Comparison of ENCODE assay signal across 15 mouse cellular contexts in the genomic region with DNA sequence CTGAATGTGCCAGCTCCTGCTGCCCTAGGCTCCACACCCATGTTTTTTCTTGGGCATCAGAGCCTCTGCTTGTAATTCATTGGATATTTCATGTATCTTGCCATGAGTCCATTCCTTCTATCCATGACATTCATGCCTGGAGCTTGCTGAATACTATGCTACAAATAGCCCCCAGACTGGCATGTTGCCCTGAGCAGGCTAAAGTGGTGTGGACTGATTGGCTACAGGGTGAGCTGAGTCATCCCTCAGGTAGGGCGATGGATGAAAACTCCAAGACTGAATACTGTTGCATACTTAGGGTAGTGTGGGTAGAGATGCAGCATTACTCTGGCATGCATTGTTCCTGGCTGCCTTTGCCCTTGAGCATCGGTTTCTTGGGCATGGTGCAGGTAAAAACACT. TPM values are rescaled to one million over a fixed set of nuclear protein-coding genes. Genes with fewer than 3 reads are reported as not detected.
"Had no signal": no experiment of that assay in that cellular context is flagged by ENCODE, and none has a peak within 500 bp of the region (broad histone marks: within the 10 kb centered on the region; RNA-seq: fewer than 3 reads in every experiment).

No protein-coding gene starts in this region.

- H3K27me3 ChIP-seq: liver, embryonic 13.5 days; lung, embryonic 15.5 days; midbrain, embryonic 13.5 days had no signal

- H3K9me3 ChIP-seq: limb, embryonic 12.5 days; liver, embryonic 13.5 days; lung, embryonic 15.5 days; midbrain, embryonic 13.5 days had no signal

- ATAC-seq: liver, postnatal 0 days; midbrain, embryonic 13.5 days had no signal

- H3K4me1 ChIP-seq: limb, embryonic 12.5 days; liver, embryonic 13.5 days had no signal

- H3K4me3 ChIP-seq: layer of hippocampus, adult 2 months; limb, embryonic 12.5 days; liver, embryonic 13.5 days; lung, embryonic 15.5 days; midbrain, embryonic 13.5 days had no signal

- H3K27ac ChIP-seq: layer of hippocampus, adult 2 months; limb, embryonic 12.5 days; liver, embryonic 13.5 days; lung, embryonic 15.5 days; midbrain, embryonic 13.5 days had no signal

- H3K4me2 ChIP-seq: limb, embryonic 12.5 days; liver, embryonic 13.5 days; lung, embryonic 15.5 days; midbrain, embryonic 13.5 days had no signal

- H3K9ac ChIP-seq: limb, embryonic 12.5 days; liver, embryonic 13.5 days; liver, postnatal 0 days; lung, embryonic 15.5 days; midbrain, embryonic 13.5 days had no signal

- DNase-seq: kidney, postnatal 10 days; kidney, postnatal 4 days; liver; liver, embryonic 13.5 days; liver, postnatal 0 days; right cerebral cortex, adult 18-20 months; right cerebral cortex, postnatal 25 days; thymus, adult 2 months; thymus, postnatal 25 days had no signal

RNA-seq across cellular contexts. Expression of a gene that starts 11.8 kb away (rescaled TPM):
- total RNA-seq: midbrain, postnatal 0 days had no signal
- polyA plus RNA-seq: limb, embryonic 12.5 days; liver, embryonic 13.5 days; stomach, embryonic 14.5 days had no signal
